Mouse (Mus musculus): ENCODE measurements around the gene Cobll1. TPM values are rescaled to one million over a fixed set of nuclear protein-coding genes. Genes with fewer than 3 reads are reported as not detected.

The Cobll1 gene
- 23.8 and 25.7 TPM in 2 replicates for polyA plus RNA-seq (2015; fragmentation: Nextera tagmentation; extraction: Ambion mirVana)

GRCm38 (mm10) chr2:65238964-65239570 lies at the start of gene Cobll1:
Gene Cobll1, minus strand, starts transcription at chr2:65239403.
- peak within 1 kb of the TSS; percentile 90 for H3K9ac ChIP-seq (ENCODE audit: low read depth, low read length)
- WGBS = under 1% methylated on average over 37 of the region's 37 CpGs
- peak within 1 kb of the TSS; percentile 94 for H3K4me2 ChIP-seq (ENCODE audit: low read length)
- DNase-seq (ENCODE audit: low spot score) = peak; percentile 69
- peak within 1 kb of the TSS; percentile 82 for H3K4me3 ChIP-seq (replicated peaks; ENCODE audit: low read depth, low read length)
- H3K27ac ChIP-seq = peak within 1 kb of the TSS; percentile 99
- H3K36me3 ChIP-seq (ENCODE audit: insufficient read depth, low read length) = no peaks in the 10 kb centered on the region
- peak; percentile 79 for ATAC-seq (replicated peaks; ENCODE audit: low FRiP score, low read depth)
- TF ChIP-seq CTCF (IDR thresholded peaks at IDR 0.05; ENCODE audit: low read depth) = peak; percentile 17; the same call in 1 of the 2 replicates
- H3K27me3 ChIP-seq (ENCODE audit: insufficient read depth, low read length) = no peaks in the 10 kb centered on the region
- H3K4me1 ChIP-seq (replicated peaks; ENCODE audit: insufficient read depth, low read length) = 0 out of 2 replicates have a peak, but pooled peaks cover 5% of the 10 kb centered on the region
- H3K9me3 ChIP-seq (replicated peaks; ENCODE audit: low read length) = no peaks in the 10 kb centered on the region

- no peak overlapping the region for H3K9ac ChIP-seq (ENCODE audit: low read depth, low read length)
- H3K4me1 ChIP-seq (replicated peaks; ENCODE audit: insufficient read depth, low read length) = no peaks in the 10 kb centered on the region
- DNase-seq (ENCODE audit: low spot score) (no peak), ATAC-seq (replicated peaks; ENCODE audit: low FRiP score, low read depth) (no peak)
- H3K27me3 ChIP-seq (ENCODE audit: insufficient read depth, low read length) = no peaks in the 10 kb centered on the region
- H3K4me3 ChIP-seq (replicated peaks; ENCODE audit: low read depth, low read length) = no peak overlapping the region
- TF ChIP-seq CTCF (IDR thresholded peaks at IDR 0.05; ENCODE audit: low read depth) = no peak
- WGBS = 86% methylated on average over 1 of the region's 1 CpGs
- H3K4me2 ChIP-seq (ENCODE audit: low read length) = no peak overlapping the region
- no peak overlapping the region for H3K27ac ChIP-seq
- no peaks in the 10 kb centered on the region for H3K36me3 ChIP-seq (ENCODE audit: insufficient read depth, low read length)
- H3K9me3 ChIP-seq (replicated peaks; ENCODE audit: low read length) = no peaks in the 10 kb centered on the region
Measured at GRCm38 (mm10) chr2:65288696-65289095, 49.5 kb upstream of the Cobll1 start.

DNA sequence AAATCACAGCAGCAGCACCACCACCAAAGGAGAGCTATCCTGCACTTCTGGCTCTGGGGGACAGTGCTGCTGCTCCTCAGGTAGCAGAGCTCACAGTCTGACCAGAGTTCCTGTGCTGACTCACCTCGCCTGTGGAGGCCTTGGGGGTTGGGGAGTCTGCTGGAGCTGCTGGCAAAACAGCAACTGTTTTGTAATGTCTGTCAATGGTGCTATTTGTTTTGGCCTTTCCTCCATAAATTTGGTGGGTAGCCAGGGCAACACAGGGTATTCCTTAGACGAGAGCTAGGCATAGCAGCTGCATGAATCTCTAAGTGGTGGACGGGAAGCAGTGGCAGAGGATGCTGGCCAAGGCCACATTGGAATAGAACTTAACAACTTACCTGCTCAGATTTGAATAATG lies 46.2 kb upstream of the Cobll1 start:
- no peak for TF ChIP-seq CTCF (IDR thresholded peaks at IDR 0.05; ENCODE audit: low read depth)
- 59% methylated on average over 3 of the region's 3 CpGs for WGBS
- H3K27ac ChIP-seq = no peak overlapping the region
- no peaks in the 10 kb centered on the region for H3K36me3 ChIP-seq (ENCODE audit: insufficient read depth, low read length)
- ATAC-seq (replicated peaks; ENCODE audit: low FRiP score, low read depth) = no peak
- no peak overlapping the region for H3K4me2 ChIP-seq (ENCODE audit: low read length)
- H3K4me3 ChIP-seq (replicated peaks; ENCODE audit: low read depth, low read length) = no peak overlapping the region
- H3K27me3 ChIP-seq (ENCODE audit: insufficient read depth, low read length) = no peaks in the 10 kb centered on the region
- H3K9ac ChIP-seq (ENCODE audit: low read depth, low read length) = no peak overlapping the region
- no peaks in the 10 kb centered on the region for H3K9me3 ChIP-seq (replicated peaks; ENCODE audit: low read length)
- no peak for DNase-seq (ENCODE audit: low spot score)
- H3K4me1 ChIP-seq (replicated peaks; ENCODE audit: insufficient read depth, low read length) = no peaks in the 10 kb centered on the region

- Histone ChIP-seq H3K36me3 (ENCODE audit: insufficient read depth, low read length) (no peaks in the 10 kb centered on the region), H3K9ac (ENCODE audit: low read depth, low read length) (no peak overlapping the region), H3K27me3 (ENCODE audit: insufficient read depth, low read length) (no peaks in the 10 kb centered on the region), H3K9me3 (replicated peaks; ENCODE audit: low read length) (no peaks in the 10 kb centered on the region), H3K4me3 (replicated peaks; ENCODE audit: low read depth, low read length) (no peak overlapping the region), H3K4me1 (replicated peaks; ENCODE audit: insufficient read depth, low read length) (no peaks in the 10 kb centered on the region), H3K27ac (no peak overlapping the region), H3K4me2 (ENCODE audit: low read length) (no peak overlapping the region)
- DNase-seq (ENCODE audit: low spot score) (no peak), ATAC-seq (replicated peaks; ENCODE audit: low FRiP score, low read depth) (no peak)
- 76% methylated on average over 6 of the region's 6 CpGs for WGBS
- TF ChIP-seq CTCF (IDR thresholded peaks at IDR 0.05; ENCODE audit: low read depth) = no peak
Measured at GRCm38 (mm10) chr2:65282979-65283378, 43.8 kb upstream of the Cobll1 start.

DNA sequence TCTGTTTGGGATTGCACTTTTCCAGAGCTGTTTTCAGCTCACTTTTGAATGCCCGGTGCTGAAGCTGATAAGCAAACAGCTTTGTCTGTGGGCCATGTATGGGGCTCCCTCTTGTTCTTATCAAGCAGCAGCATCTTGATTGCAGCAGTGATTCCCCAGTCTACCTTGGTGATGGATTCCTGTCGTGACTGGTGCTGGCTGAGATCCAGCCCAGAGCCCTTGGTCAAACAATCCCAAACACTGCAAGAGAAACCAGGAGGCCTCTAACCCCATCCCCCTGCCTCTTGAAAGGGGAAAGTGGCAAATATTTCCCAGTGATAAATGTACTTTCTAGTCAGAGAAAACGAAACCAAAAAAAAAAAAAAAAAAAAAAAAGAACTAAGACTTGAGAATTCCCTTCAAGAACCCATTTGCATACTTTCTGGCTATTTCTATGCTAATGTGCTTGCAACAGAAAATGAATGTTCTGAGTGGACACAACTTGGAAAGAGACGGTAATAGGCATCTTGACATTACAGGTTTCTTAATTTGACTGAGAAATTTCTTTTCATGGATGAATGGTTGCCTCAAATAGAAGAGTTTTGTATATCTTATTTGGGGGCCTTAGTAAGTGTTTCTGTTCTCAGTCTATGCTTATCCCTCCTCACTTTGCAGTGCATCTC lies 40.0 kb upstream of the Cobll1 start:
- Histone ChIP-seq H3K4me3 (replicated peaks; ENCODE audit: low read depth, low read length) (no peak overlapping the region), H3K36me3 (ENCODE audit: insufficient read depth, low read length) (no peaks in the 10 kb centered on the region), H3K4me2 (ENCODE audit: low read length) (peak overlapping the region; percentile 25), H3K27ac (no peak overlapping the region), H3K4me1 (replicated peaks; ENCODE audit: insufficient read depth, low read length) (no peaks in the 10 kb centered on the region), H3K9me3 (replicated peaks; ENCODE audit: low read length) (no peaks in the 10 kb centered on the region), H3K9ac (ENCODE audit: low read depth, low read length) (no peak overlapping the region), H3K27me3 (ENCODE audit: insufficient read depth, low read length) (no peaks in the 10 kb centered on the region)
- ATAC-seq (replicated peaks; ENCODE audit: low FRiP score, low read depth) = no peak
- peak; percentile 18 for DNase-seq (ENCODE audit: low spot score)
- no peak for TF ChIP-seq CTCF (IDR thresholded peaks at IDR 0.05; ENCODE audit: low read depth)
- 32% methylated on average over 4 of the region's 4 CpGs for WGBS

DNA sequence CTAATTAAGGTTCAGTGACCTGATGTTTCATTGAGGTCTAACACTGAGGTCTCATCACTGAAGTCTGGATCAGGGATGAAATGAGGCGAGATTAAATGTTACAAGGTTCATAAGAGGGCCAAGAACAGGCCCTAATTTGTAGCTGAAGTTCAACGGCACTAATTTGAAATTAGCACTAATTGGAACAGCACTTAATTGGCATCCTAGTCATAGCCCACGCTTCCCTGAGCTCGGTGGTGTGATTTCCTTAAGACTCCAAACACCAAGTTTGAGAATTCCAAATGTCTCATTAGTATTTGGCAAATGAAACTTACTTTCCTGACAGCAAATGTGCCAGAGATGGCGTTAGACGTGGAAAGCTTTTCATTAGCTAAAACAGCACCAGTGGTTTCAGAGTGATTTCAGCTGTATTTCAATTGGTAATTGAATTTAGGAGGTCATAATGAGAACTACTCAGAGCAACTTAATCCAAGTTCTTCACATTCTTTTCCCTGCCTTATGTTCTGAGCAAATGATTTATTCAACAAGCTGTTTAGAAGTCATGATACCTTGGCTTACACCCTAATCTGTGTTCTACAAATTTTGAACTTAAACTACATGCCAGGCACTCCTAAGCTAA lies 36.3 kb upstream of the Cobll1 start:
- Histone ChIP-seq H3K36me3 (ENCODE audit: insufficient read depth, low read length) (no peaks in the 10 kb centered on the region), H3K9me3 (replicated peaks; ENCODE audit: low read length) (no peaks in the 10 kb centered on the region), H3K4me3 (replicated peaks; ENCODE audit: low read depth, low read length) (no peak overlapping the region), H3K9ac (ENCODE audit: low read depth, low read length) (no peak overlapping the region), H3K27me3 (ENCODE audit: insufficient read depth, low read length) (no peaks in the 10 kb centered on the region), H3K4me1 (replicated peaks; ENCODE audit: insufficient read depth, low read length) (no peaks in the 10 kb centered on the region), H3K27ac (no peak overlapping the region), H3K4me2 (ENCODE audit: low read length) (no peak overlapping the region)
- peak; percentile 81 for DNase-seq (ENCODE audit: low spot score)
- no peak for TF ChIP-seq CTCF (IDR thresholded peaks at IDR 0.05; ENCODE audit: low read depth)
- WGBS = 50% methylated on average over 6 of the region's 6 CpGs
- no peak for ATAC-seq (replicated peaks; ENCODE audit: low FRiP score, low read depth)
